Mouse (Mus musculus): Measurements from ENCODE around the gene Sfswap.
"Not testable (repeated sequence)": the region's sequence is repeated elsewhere in the genome, so short reads cannot be mapped to it uniquely, and the experiment has no call there.

The Sfswap gene

GRCm38 (mm10) chr5:129586471-129586870, 85.5 kb downstream of the Sfswap start:
- no peak for DNase-seq

GRCm38 (mm10) chr5:129590915-129591314, 89.9 kb downstream of the Sfswap start:
- DNase-seq: no peak

- peak; percentile 95 to 97 for DNase-seq
Observed at GRCm38 (mm10) chr5:129594116-129595114, 93.4 kb downstream of the Sfswap start.

GRCm38 (mm10) chr5:129602071-129602487, 101.1 kb downstream of the Sfswap start:
- peak in 1 of 2 experiments; percentile 45 for DNase-seq

GRCm38 (mm10) chr5:129607476-129607875, 106.5 kb downstream of the Sfswap start:
- DNase-seq: no peak

- DNase-seq: peak; percentile 79 to 88
Observed at GRCm38 (mm10) chr5:129611060-129611459, 110.0 kb downstream of the Sfswap start.

GRCm38 (mm10) chr5:129620600-129620999, 119.6 kb downstream of the Sfswap start:
- not testable (repeated sequence) for DNase-seq

Data from cerebellum, postnatal 14 days (tissue).